Mouse (Mus musculus): ENCODE data around the gene Casp7. TPM values are rescaled to one million over a fixed set of nuclear protein-coding genes. Genes with fewer than 3 reads are reported as not detected.
A peak's percentile ranks its signal among the peaks of the same experiment; 100 is the strongest.

Gene Casp7
- polyA plus RNA-seq, 1 experiment = 9.1 TPM

DNA sequence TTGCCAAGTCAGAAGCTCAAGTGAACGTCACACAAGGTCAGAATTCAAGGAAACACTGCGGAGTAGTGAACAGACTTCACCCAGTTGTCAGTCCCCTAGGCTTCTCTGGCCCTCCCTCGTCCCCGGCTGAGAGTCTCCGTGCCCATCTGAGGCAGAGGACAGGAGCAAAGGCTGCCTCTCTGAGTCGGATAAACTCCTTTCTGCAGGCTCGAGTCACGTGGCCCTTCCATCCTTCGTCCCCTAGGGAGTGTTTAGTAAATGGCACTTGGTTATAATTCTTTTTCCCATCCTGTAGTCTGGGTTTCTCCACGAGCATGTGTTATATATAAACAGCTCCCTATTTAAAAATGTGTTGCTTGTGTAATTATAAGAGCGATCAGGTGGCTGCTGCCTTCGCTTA lies 26.4 kb downstream of the Casp7 start:
- Histone ChIP-seq H3K36me3 (ENCODE audit: control insufficient read depth, insufficient read depth) (no peaks in the 10 kb centered on the region), H3K79me2 (ENCODE audit: control insufficient read depth, insufficient read depth) (no peaks in the 10 kb centered on the region), H3K79me3 (ENCODE audit: low read depth) (no peaks in the 10 kb centered on the region), H3ac (ENCODE audit: control insufficient read depth, insufficient read length, low read depth) (no peak overlapping the region), H3K4me3 (ENCODE audit: insufficient read depth, poor library complexity, severe bottlenecking) (no peak overlapping the region), H3K27me3 (ENCODE audit: control insufficient read depth, insufficient read depth, insufficient read length) (no peaks in the 10 kb centered on the region)
- TF ChIP-seq FOSL1 (IDR thresholded peaks at IDR 0.05; ENCODE audit: insufficient read depth, low read length, poor library complexity, severe bottlenecking) (no peak), CEBPB (IDR thresholded peaks at IDR 0.05; ENCODE audit: low read depth) (no peak), MYOD1 (IDR thresholded peaks at IDR 0.05; ENCODE audit: control insufficient read depth, insufficient read length, low read depth) (no peak), MAX (IDR thresholded peaks at IDR 0.05) (no peak), MYOG (IDR thresholded peaks at IDR 0.05; ENCODE audit: control insufficient read depth, extremely low read depth, insufficient read length) (no peak), USF1 (IDR thresholded peaks at IDR 0.05; ENCODE audit: low read depth) (no peak), CTCF (IDR thresholded peaks at IDR 0.05; ENCODE audit: control insufficient read depth, insufficient read depth, insufficient read length) (no peak)

DNA sequence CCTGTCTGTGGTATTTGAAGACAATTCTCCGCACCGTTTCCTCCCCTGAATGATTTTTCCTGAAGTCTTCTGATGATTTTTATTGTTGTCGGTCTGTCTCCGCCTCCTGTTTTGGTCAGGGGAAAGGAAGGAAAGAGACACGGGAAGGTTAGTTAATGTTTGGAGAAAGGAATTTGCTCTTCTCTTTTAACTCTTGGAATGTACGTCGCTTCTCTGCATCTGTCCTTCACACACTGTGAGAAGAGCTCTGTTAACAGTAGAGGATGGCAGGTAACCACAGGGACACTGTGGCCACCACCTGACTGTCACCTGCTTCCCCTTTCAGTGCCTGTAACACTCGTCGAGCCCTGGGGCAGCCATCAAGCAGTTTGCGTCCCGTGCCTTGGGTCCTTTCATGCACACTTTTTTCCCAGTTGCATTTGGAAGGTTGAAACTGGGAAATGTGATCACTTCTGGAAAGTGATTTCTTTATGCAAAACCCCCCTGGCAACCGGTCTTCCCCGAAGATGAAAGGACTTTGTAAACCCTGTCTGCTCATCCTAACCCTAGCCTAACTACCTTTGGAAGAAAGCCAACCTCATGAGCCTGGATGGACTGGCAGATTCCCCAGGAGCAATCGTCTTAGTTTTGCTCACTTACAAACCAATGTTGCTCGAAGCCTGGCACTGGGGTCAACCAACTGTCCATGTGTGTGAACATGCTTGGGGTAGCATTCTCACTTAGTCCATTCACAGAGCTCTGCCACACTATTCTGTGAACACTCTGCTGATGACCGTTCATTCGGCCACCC lies 27.9 kb downstream of the Casp7 start:
- H3K79me3 ChIP-seq (ENCODE audit: low read depth) = no peaks in the 10 kb centered on the region

DNA sequence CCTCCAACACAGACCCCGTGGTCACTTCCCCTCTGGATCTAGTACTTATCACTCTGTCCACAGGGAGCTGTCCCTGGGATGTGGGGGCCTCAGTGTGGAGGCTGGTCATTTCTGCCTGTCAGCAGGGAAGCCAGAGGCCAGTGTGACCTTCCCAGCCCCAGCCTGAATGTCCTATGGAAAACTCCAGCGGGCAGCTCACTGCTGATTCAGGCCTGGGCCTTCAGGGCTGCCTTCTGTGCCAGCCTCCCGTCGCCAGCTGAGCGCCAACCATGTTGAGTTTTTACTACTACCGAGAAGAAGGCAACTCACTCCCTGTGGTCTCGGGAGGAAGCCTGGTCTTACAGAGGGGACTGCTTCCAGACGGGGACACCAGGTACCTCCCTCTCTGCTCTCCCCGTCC lies 28.6 kb downstream of the Casp7 start:
- Histone ChIP-seq H3K79me2 (ENCODE audit: control insufficient read depth, insufficient read depth) (no peaks in the 10 kb centered on the region), H3K36me3 (ENCODE audit: control insufficient read depth, insufficient read depth) (no peaks in the 10 kb centered on the region), H3K4me3 (ENCODE audit: insufficient read depth, poor library complexity, severe bottlenecking) (no peak overlapping the region), H3ac (ENCODE audit: control insufficient read depth, insufficient read length, low read depth) (no peak overlapping the region), H3K27me3 (ENCODE audit: control insufficient read depth, insufficient read depth, insufficient read length) (no peaks in the 10 kb centered on the region), H3K79me3 (ENCODE audit: low read depth) (no peaks in the 10 kb centered on the region)
- TF ChIP-seq MYOG (IDR thresholded peaks at IDR 0.05; ENCODE audit: control insufficient read depth, extremely low read depth, insufficient read length) (no peak), MAX (IDR thresholded peaks at IDR 0.05) (no peak), USF1 (IDR thresholded peaks at IDR 0.05; ENCODE audit: low read depth) (no peak), CEBPB (IDR thresholded peaks at IDR 0.05; ENCODE audit: low read depth) (no peak), CTCF (IDR thresholded peaks at IDR 0.05; ENCODE audit: control insufficient read depth, insufficient read depth, insufficient read length) (no peak), FOSL1 (IDR thresholded peaks at IDR 0.05; ENCODE audit: insufficient read depth, low read length, poor library complexity, severe bottlenecking) (no peak)

More for the DNA sequence above, 27.9 kb downstream of the Casp7 start:
- TF ChIP-seq MAX (IDR thresholded peaks at IDR 0.05) (no peak), MYOD1 (IDR thresholded peaks at IDR 0.05; ENCODE audit: control insufficient read depth, insufficient read length, low read depth) (no peak), CEBPB (IDR thresholded peaks at IDR 0.05; ENCODE audit: low read depth) (no peak), FOSL1 (IDR thresholded peaks at IDR 0.05; ENCODE audit: insufficient read depth, low read length, poor library complexity, severe bottlenecking) (no peak), MYOG (IDR thresholded peaks at IDR 0.05; ENCODE audit: control insufficient read depth, extremely low read depth, insufficient read length) (no peak), CTCF (IDR thresholded peaks at IDR 0.05; ENCODE audit: control insufficient read depth, insufficient read depth, insufficient read length) (no peak), USF1 (IDR thresholded peaks at IDR 0.05; ENCODE audit: low read depth) (no peak)
- Histone ChIP-seq H3K79me2 (ENCODE audit: control insufficient read depth, insufficient read depth) (no peaks in the 10 kb centered on the region), H3K36me3 (ENCODE audit: control insufficient read depth, insufficient read depth) (no peaks in the 10 kb centered on the region), H3K27me3 (ENCODE audit: control insufficient read depth, insufficient read depth, insufficient read length) (no peaks in the 10 kb centered on the region), H3K4me3 (ENCODE audit: insufficient read depth, poor library complexity, severe bottlenecking) (no peak overlapping the region), H3ac (ENCODE audit: control insufficient read depth, insufficient read length, low read depth) (no peak overlapping the region)

DNA sequence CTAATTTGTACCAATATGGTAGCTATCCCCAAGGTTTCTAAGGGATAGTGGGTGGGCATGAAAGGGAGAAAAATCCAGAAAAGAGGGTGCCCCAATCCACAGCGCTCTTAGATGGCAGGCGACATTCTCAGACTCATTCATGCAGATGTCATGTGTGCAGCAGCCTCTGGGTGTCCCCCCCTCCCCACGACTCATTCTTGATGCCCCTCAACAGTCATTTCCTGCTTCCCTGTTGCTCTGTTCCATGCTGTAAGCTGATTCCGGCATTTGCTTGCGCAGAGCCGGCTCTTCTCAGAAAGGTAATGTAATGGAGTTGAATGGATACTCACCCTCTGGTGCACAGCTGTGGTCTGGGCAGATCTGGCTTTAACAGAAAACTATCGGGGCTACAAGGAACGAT lies 33.4 kb downstream of the Casp7 start:
- H3K27me3 ChIP-seq (ENCODE audit: control insufficient read depth, insufficient read depth, insufficient read length) = no peaks in the 10 kb centered on the region
- no peak overlapping the region for H3ac ChIP-seq (ENCODE audit: control insufficient read depth, insufficient read length, low read depth)
- no peaks in the 10 kb centered on the region for H3K79me3 ChIP-seq (ENCODE audit: low read depth)
- TF ChIP-seq CTCF (IDR thresholded peaks at IDR 0.05; ENCODE audit: control insufficient read depth, insufficient read depth, insufficient read length) (peak; percentile 4), MAX (IDR thresholded peaks at IDR 0.05) (no peak)
- H3K4me3 ChIP-seq (ENCODE audit: insufficient read depth, poor library complexity, severe bottlenecking) = no peak overlapping the region
- H3K79me2 ChIP-seq (ENCODE audit: control insufficient read depth, insufficient read depth) = no peaks in the 10 kb centered on the region
- H3K36me3 ChIP-seq (ENCODE audit: control insufficient read depth, insufficient read depth) = no peaks in the 10 kb centered on the region

DNA sequence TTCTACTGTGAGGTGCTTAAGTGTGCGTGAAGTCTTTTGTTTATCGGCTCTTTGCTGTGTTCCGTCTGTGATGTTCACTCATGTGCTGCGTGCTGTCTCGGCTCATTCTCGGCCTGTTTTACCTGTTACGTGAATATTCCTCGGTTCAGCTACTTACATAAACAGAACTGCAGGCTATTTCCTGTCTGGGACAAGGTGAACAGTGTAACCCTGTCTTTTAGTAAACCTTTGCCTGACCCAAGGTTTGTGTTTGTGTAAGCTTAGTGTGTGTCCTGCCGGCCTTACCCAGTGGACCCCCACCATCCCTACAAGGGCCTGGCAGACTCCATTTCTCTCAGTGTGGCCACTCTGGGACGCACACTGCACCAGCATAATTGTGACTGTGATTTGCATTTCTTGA lies 35.8 kb downstream of the Casp7 start:
- no peaks in the 10 kb centered on the region for H3K36me3 ChIP-seq (ENCODE audit: control insufficient read depth, insufficient read depth)
- TF ChIP-seq USF1 (IDR thresholded peaks at IDR 0.05; ENCODE audit: low read depth) (no peak), MYOD1 (IDR thresholded peaks at IDR 0.05; ENCODE audit: control insufficient read depth, insufficient read length, low read depth) (no peak), MYOG (IDR thresholded peaks at IDR 0.05; ENCODE audit: control insufficient read depth, extremely low read depth, insufficient read length) (no peak), CTCF (IDR thresholded peaks at IDR 0.05; ENCODE audit: control insufficient read depth, insufficient read depth, insufficient read length) (no peak), MAX (IDR thresholded peaks at IDR 0.05) (no peak), CEBPB (IDR thresholded peaks at IDR 0.05; ENCODE audit: low read depth) (no peak), FOSL1 (IDR thresholded peaks at IDR 0.05; ENCODE audit: insufficient read depth, low read length, poor library complexity, severe bottlenecking) (no peak)
- no peak overlapping the region for H3ac ChIP-seq (ENCODE audit: control insufficient read depth, insufficient read length, low read depth)
- no peaks in the 10 kb centered on the region for H3K27me3 ChIP-seq (ENCODE audit: control insufficient read depth, insufficient read depth, insufficient read length)
- H3K79me3 ChIP-seq (ENCODE audit: low read depth) = no peaks in the 10 kb centered on the region
- no peaks in the 10 kb centered on the region for H3K79me2 ChIP-seq (ENCODE audit: control insufficient read depth, insufficient read depth)
- no peak overlapping the region for H3K4me3 ChIP-seq (ENCODE audit: insufficient read depth, poor library complexity, severe bottlenecking)

DNA sequence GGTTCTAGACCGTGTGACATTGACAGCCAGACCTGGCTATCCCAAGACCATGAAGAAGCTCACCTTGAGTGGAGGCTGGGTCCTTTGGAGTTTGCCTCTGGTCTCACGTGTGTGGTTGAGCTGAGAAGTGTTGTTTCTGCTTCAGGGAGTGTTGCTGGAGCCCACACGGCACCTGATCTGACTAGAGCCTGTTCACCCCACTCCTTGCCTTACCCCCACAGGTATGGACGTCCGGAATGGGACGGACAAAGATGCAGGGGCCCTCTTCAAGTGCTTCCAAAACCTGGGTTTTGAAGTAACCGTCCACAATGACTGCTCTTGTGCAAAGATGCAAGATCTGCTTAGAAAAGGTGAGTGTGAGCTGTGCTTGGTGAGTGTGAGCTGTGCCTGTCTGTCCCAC lies 36.7 kb downstream of the Casp7 start:
- no peak overlapping the region for H3ac ChIP-seq (ENCODE audit: control insufficient read depth, insufficient read length, low read depth)
- H3K79me2 ChIP-seq (ENCODE audit: control insufficient read depth, insufficient read depth) = no peaks in the 10 kb centered on the region
- no peaks in the 10 kb centered on the region for H3K27me3 ChIP-seq (ENCODE audit: control insufficient read depth, insufficient read depth, insufficient read length)
- TF ChIP-seq FOSL1 (IDR thresholded peaks at IDR 0.05; ENCODE audit: insufficient read depth, low read length, poor library complexity, severe bottlenecking) (no peak), CTCF (IDR thresholded peaks at IDR 0.05; ENCODE audit: control insufficient read depth, insufficient read depth, insufficient read length) (no peak), USF1 (IDR thresholded peaks at IDR 0.05; ENCODE audit: low read depth) (no peak), CEBPB (IDR thresholded peaks at IDR 0.05; ENCODE audit: low read depth) (no peak), MYOD1 (IDR thresholded peaks at IDR 0.05; ENCODE audit: control insufficient read depth, insufficient read length, low read depth) (no peak), MAX (IDR thresholded peaks at IDR 0.05) (no peak), MYOG (IDR thresholded peaks at IDR 0.05; ENCODE audit: control insufficient read depth, extremely low read depth, insufficient read length) (no peak)
- no peak overlapping the region for H3K4me3 ChIP-seq (ENCODE audit: insufficient read depth, poor library complexity, severe bottlenecking)
- H3K36me3 ChIP-seq (ENCODE audit: control insufficient read depth, insufficient read depth) = no peaks in the 10 kb centered on the region
- H3K79me3 ChIP-seq (ENCODE audit: low read depth) = no peaks in the 10 kb centered on the region
